Mouse (Mus musculus): ENCODE measurements around the gene Casc3. TPM values are rescaled to one million over a fixed set of nuclear protein-coding genes. Genes with fewer than 3 reads are reported as not detected.

The Casc3 gene
- total and polyA plus RNA-seq, 3 experiments, result 14.4 to 71.7 (median 16.7) TPM

GRCm38 (mm10) chr11:98765421-98766309, 39.0 kb upstream of the Casc3 start:
- Histone ChIP-seq H3K27ac (ENCODE audit: insufficient read depth, low read depth) (no peak overlapping the region), H3K36me3 (replicated peaks in 1 of 2; ENCODE audit: control insufficient read depth in 1 of 2, insufficient read depth in 1 of 2, low read length in 1 of 2) (peaks cover 0 to 16% of the 10 kb centered on the region in 2 experiments), H3K4me1 (ENCODE audit: control insufficient read depth in 1 of 2, insufficient read depth in 2 of 2) (peaks cover 16 to 32% of the 10 kb centered on the region in 2 experiments), H3K9ac (ENCODE audit: insufficient read depth, low read depth) (no peak overlapping the region), H3K4me2 (ENCODE audit: insufficient read depth, low read depth, poor library complexity, severe bottlenecking) (no peak overlapping the region), H3K27me3 (replicated peaks) (no peaks in the 10 kb centered on the region), H3K9me3 (replicated peaks; ENCODE audit: low read length) (no peaks in the 10 kb centered on the region), H3K79me2 (replicated peaks; ENCODE audit: control insufficient read depth, extremely low read depth, insufficient read depth, poor library complexity, severe bottlenecking) (no peaks in the 10 kb centered on the region), H3K4me3 (replicated peaks in 1 of 3; ENCODE audit: low read depth in 2 of 3, low read length in 2 of 3, poor library complexity in 1 of 3) (no peak overlapping the region)
- dilution Hi-C loops (cut with MboI; ENCODE audit: extremely low pct_ligation_motif_present, extremely low pct_unique_long_range_greater_than_20kb, low sequenced_read_pairs), result no loop called here
- no peak for TF ChIP-seq ZMIZ1 (IDR thresholded peaks at IDR 0.05; ENCODE audit: low read depth, low read length)
- TF ChIP-seq USF1 (IDR thresholded peaks at IDR 0.05; ENCODE audit: low read depth, low read length), result no peak
- TF ChIP-seq CHD1 (IDR thresholded peaks at IDR 0.05; ENCODE audit: low read depth, low read length), result no peak
- no peak for TF ChIP-seq MYC (IDR thresholded peaks at IDR 0.05; ENCODE audit: low read depth, low read length)
- TF ChIP-seq GABPA (IDR thresholded peaks at IDR 0.05; ENCODE audit: insufficient replicate concordance, low read depth, low read length), result no peak
- TF ChIP-seq NELFE (IDR thresholded peaks at IDR 0.05; ENCODE audit: low read depth, low read length), result no peak
- TF ChIP-seq E2F4 (IDR thresholded peaks at IDR 0.05; ENCODE audit: insufficient replicate concordance, low read depth, low read length), result no peak
- TF ChIP-seq ETS1 (conservative IDR thresholded peaks at IDR 0.05; ENCODE audit: low read depth, low read length), result no peak
- no peak for TF ChIP-seq BHLHE40 (IDR thresholded peaks at IDR 0.05; ENCODE audit: low read depth, low read length)
- TF ChIP-seq CTCF (conservative IDR thresholded peaks at IDR 0.05 in 1 of 2, IDR thresholded peaks at IDR 0.05 in 1 of 2; ENCODE audit: low read depth in 2 of 2, low read length in 2 of 2), result no peak
- TF ChIP-seq ZC3H11A (IDR thresholded peaks at IDR 0.05; ENCODE audit: low read depth, low read length), result no peak
- no peak for TF ChIP-seq MAFK (IDR thresholded peaks at IDR 0.05; ENCODE audit: insufficient replicate concordance, low read length)
- in situ Hi-C loops (cut with MboI; ENCODE audit: low pct_ligation_motif_present, low pct_unique_long_range_greater_than_20kb, low sequenced_read_pairs), result no loop called here
- DNase-seq (ENCODE audit: extremely low read depth), result no peak

GRCm38 (mm10) chr11:98766346-98766745, 38.4 kb upstream of the Casc3 start:
- H3K9me3 ChIP-seq (replicated peaks; ENCODE audit: low read length), result no peaks in the 10 kb centered on the region
- peaks cover 0 to 16% of the 10 kb centered on the region in 2 experiments for H3K36me3 ChIP-seq (replicated peaks in 1 of 2; ENCODE audit: control insufficient read depth in 1 of 2, insufficient read depth in 1 of 2, low read length in 1 of 2)
- no peak for DNase-seq (ENCODE audit: extremely low read depth)
- no peak overlapping the region for H3K27ac ChIP-seq (ENCODE audit: insufficient read depth, low read depth)
- TF ChIP-seq CTCF (conservative IDR thresholded peaks at IDR 0.05 in 1 of 2, IDR thresholded peaks at IDR 0.05 in 1 of 2; ENCODE audit: low read depth in 2 of 2, low read length in 2 of 2), result no peak
- TF ChIP-seq MAX (IDR thresholded peaks at IDR 0.05; ENCODE audit: low read length), result no peak
- no peak for TF ChIP-seq MEF2A (IDR thresholded peaks at IDR 0.05; ENCODE audit: borderline replicate concordance, low read depth, low read length)
- TF ChIP-seq HCFC1 (IDR thresholded peaks at IDR 0.05; ENCODE audit: low read depth, low read length), result no peak
- TF ChIP-seq ELF1 (IDR thresholded peaks at IDR 0.05; ENCODE audit: low read depth, low read length), result no peak
- no peak for TF ChIP-seq USF1 (IDR thresholded peaks at IDR 0.05; ENCODE audit: low read depth, low read length)
- no peak for TF ChIP-seq UBTF (IDR thresholded peaks at IDR 0.05; ENCODE audit: low read depth, low read length)
- TF ChIP-seq ZNF384 (IDR thresholded peaks at IDR 0.05; ENCODE audit: low read depth, low read length), result no peak
- TF ChIP-seq GABPA (IDR thresholded peaks at IDR 0.05; ENCODE audit: insufficient replicate concordance, low read depth, low read length), result no peak
- TF ChIP-seq MAFK (IDR thresholded peaks at IDR 0.05; ENCODE audit: insufficient replicate concordance, low read length), result no peak
- dilution Hi-C loops (cut with MboI; ENCODE audit: extremely low pct_ligation_motif_present, extremely low pct_unique_long_range_greater_than_20kb, low sequenced_read_pairs) (no loop called here), in situ Hi-C loops (cut with MboI; ENCODE audit: low pct_ligation_motif_present, low pct_unique_long_range_greater_than_20kb, low sequenced_read_pairs) (no loop called here)
- no peak overlapping the region for H3K4me3 ChIP-seq (replicated peaks in 1 of 3; ENCODE audit: low read depth in 2 of 3, low read length in 2 of 3, poor library complexity in 1 of 3)
- no peak overlapping the region for H3K4me2 ChIP-seq (ENCODE audit: insufficient read depth, low read depth, poor library complexity, severe bottlenecking)
- no peaks in the 10 kb centered on the region for H3K27me3 ChIP-seq (replicated peaks)
- H3K9ac ChIP-seq (ENCODE audit: insufficient read depth, low read depth), result no peak overlapping the region
- peaks cover 16 to 30% of the 10 kb centered on the region in 2 experiments for H3K4me1 ChIP-seq (ENCODE audit: control insufficient read depth in 1 of 2, insufficient read depth in 2 of 2)
- no peaks in the 10 kb centered on the region for H3K79me2 ChIP-seq (replicated peaks; ENCODE audit: control insufficient read depth, extremely low read depth, insufficient read depth, poor library complexity, severe bottlenecking)

Measured in CH12.LX (cell line).